Mouse (Mus musculus) bone marrow, adult 2 months (tissue): ENCODE results near the gene Trpv2. TPM values are rescaled to one million over a fixed set of nuclear protein-coding genes. Genes with fewer than 3 reads are reported as not detected.

Experiments
- H3K27ac ChIP-seq: fragments of 200-500 bp; 2 replicates; pipeline ENCODE4 v1.5.1; 2012; ENCODE audit warnings: low read depth, mild to moderate bottlenecking, control low read depth, inconsistent platforms, low read length; ENCODE audit not compliant: control insufficient read depth, poor library complexity, insufficient read depth
- H3K4me1 ChIP-seq: fragments of 200-500 bp; 2 replicates; pipeline ENCODE4 v1.6.1; 2011; ENCODE audit warnings: low read length; ENCODE audit not compliant: control insufficient read depth, insufficient read depth
- H3K4me3 ChIP-seq: fragments of 200-500 bp; replicated peaks from 2 replicates; pipeline ENCODE3; 2011; ENCODE audit warnings: mild to moderate bottlenecking, low read depth, low read length, control low read depth; ENCODE audit not compliant: control insufficient read depth
- CTCF ChIP-seq: fragments of 200-500 bp; IDR thresholded peaks from 2 replicates; pipeline ENCODE4 v1.5.1; 2011; ENCODE audit warnings: low read length, control low read depth; ENCODE audit not compliant: control insufficient read depth, insufficient read depth
- POLR2A ChIP-seq: fragments of 200-500 bp; IDR thresholded peaks from 2 replicates; pipeline ENCODE4 v1.6.1; 2011; ENCODE audit warnings: low read depth, mild to moderate bottlenecking, control low read depth, low read length, borderline replicate concordance; ENCODE audit not compliant: control insufficient read depth
- WGBS: fragments of 180-500 bp; shearing (Covaris S2); methylation state at CpG from one replicate; pipeline ENCODE4 v1.1.7; 2018; 5-methylcytosine and 5-hydroxymethylcytosine counted together
- polyA plus RNA-seq: library from polyadenylated mRNA; stranded (reverse); fragments of >200 nt; gene quantifications from 2 replicates; pipeline ENCODE4 v1.2.4, GENCODE M21; 2011; ENCODE audit warnings: low replicate concordance; ENCODE audit not compliant: missing spikeins, insufficient read depth, insufficient read length

Trpv2 gene
- 10.0 and 22.0 TPM in 2 replicates for polyA plus RNA-seq

- Histone ChIP-seq H3K4me3 (peak within 1 kb of the TSS; percentile 81), H3K27ac (peak within 1 kb of the TSS; percentile 80), H3K4me1 (peaks cover 3% of the 10 kb centered on the region)
- TF ChIP-seq CTCF = no peak
- TF ChIP-seq POLR2A = no peak
- WGBS = 19% methylated on average over 6 of the region's 6 CpGs
Measured at GRCm38 (mm10) chr11:62573959-62574702, at the start of gene Trpv2. Gene Trpv2, plus strand, starts transcription at chr11:62574486.

- H3K4me3 ChIP-seq = no peak overlapping the region
- H3K27ac ChIP-seq = no peak overlapping the region
- peaks cover 2% of the 10 kb centered on the region; the same call in 1 of the 2 replicates for H3K4me1 ChIP-seq
- WGBS = 86% methylated on average over 8 of the region's 8 CpGs
- TF ChIP-seq POLR2A = no peak
- TF ChIP-seq CTCF = no peak
Measured at GRCm38 (mm10) chr11:62537089-62537488, 37.2 kb upstream of the Trpv2 start.

- no peak for TF ChIP-seq POLR2A
- no peak for TF ChIP-seq CTCF
- H3K27ac ChIP-seq = no peak overlapping the region
- 50% methylated on average over 7 of the region's 7 CpGs for WGBS
- peaks cover 2% of the 10 kb centered on the region; the same call in 1 of the 2 replicates for H3K4me1 ChIP-seq
- H3K4me3 ChIP-seq = peak overlapping the region; percentile 45
Measured at GRCm38 (mm10) chr11:62537590-62537989, 36.7 kb upstream of the Trpv2 start.

GRCm38 (mm10) chr11:62538321-62539088 lies 35.8 kb upstream of the Trpv2 start:
- H3K4me3 ChIP-seq = peak overlapping the region; percentile 80
- TF ChIP-seq CTCF (no peak), POLR2A (peak; percentile 12; the same call in 1 of the 2 replicates)
- H3K27ac ChIP-seq = peak overlapping the region; percentile 75
- WGBS = under 1% methylated on average over 73 of the region's 73 CpGs
- H3K4me1 ChIP-seq = peaks cover 2% of the 10 kb centered on the region; the same call in 1 of the 2 replicates

- WGBS = 7% methylated on average over 54 of the region's 57 CpGs
- peak within 1 kb of the TSS; percentile 75 for H3K27ac ChIP-seq
- TF ChIP-seq POLR2A (peak; percentile 23; the same call in 1 of the 2 replicates), CTCF (no peak)
- H3K4me1 ChIP-seq = peaks cover 2% of the 10 kb centered on the region; the same call in 1 of the 2 replicates
- peak within 1 kb of the TSS; percentile 80 for H3K4me3 ChIP-seq
Measured at GRCm38 (mm10) chr11:62539089-62539890, 35.0 kb upstream of the Trpv2 start, which contains the start of gene Cenpv. Gene Cenpv, minus strand, starts transcription at chr11:62539261.

- 81% methylated on average over 7 of the region's 7 CpGs for WGBS
Measured at GRCm38 (mm10) chr11:62540167-62540566, 34.1 kb upstream of the Trpv2 start.

GRCm38 (mm10) chr11:62540969-62541368 lies 33.3 kb upstream of the Trpv2 start:
- 53% methylated on average over 2 of the region's 2 CpGs for WGBS
- TF ChIP-seq CTCF (no peak), POLR2A (no peak)
- Histone ChIP-seq H3K27ac (no peak overlapping the region), H3K4me3 (no peak overlapping the region), H3K4me1 (peaks cover 4% of the 10 kb centered on the region; the same call in 1 of the 2 replicates)

More at GRCm38 (mm10) chr11:62540167-62540566, 34.1 kb upstream of the Trpv2 start:
- TF ChIP-seq POLR2A = no peak
- no peak for TF ChIP-seq CTCF
- no peak overlapping the region for H3K27ac ChIP-seq
- peaks cover 4% of the 10 kb centered on the region; the same call in 1 of the 2 replicates for H3K4me1 ChIP-seq
- H3K4me3 ChIP-seq = no peak overlapping the region

GRCm38 (mm10) chr11:62541581-62541980 lies 32.7 kb upstream of the Trpv2 start:
- TF ChIP-seq POLR2A = no peak
- 55% methylated on average over 8 of the region's 8 CpGs for WGBS
- peaks cover 4% of the 10 kb centered on the region; the same call in 1 of the 2 replicates for H3K4me1 ChIP-seq
- H3K27ac ChIP-seq = no peak overlapping the region
- H3K4me3 ChIP-seq = no peak overlapping the region
